Mouse (Mus musculus) heart, postnatal 36 days (tissue): Measurements from ENCODE around the gene Acot9. TPM values are rescaled to one million over a fixed set of nuclear protein-coding genes. Genes with fewer than 3 reads are reported as not detected.

Experiments used
- DNase-seq, 2 experiments: peaks; one replicate each; pipeline ENCODE4 v3.0.0; 2021 to 2022
- intact Hi-C: fragments of 180-260 bp; cut with DNase I; formaldehyde crosslinking; loops from one replicate; pipeline ENCODE4 v1.15.1; 2025
- total RNA-seq, 2 experiments: library from RNA; stranded (reverse); gene quantifications; 2 replicates each; pipeline ENCODE4 v1.2.3; 2021

Gene Acot9
- total RNA-seq = 10 to 100 TPM; 26.0 to 26.5 TPM

DNA sequence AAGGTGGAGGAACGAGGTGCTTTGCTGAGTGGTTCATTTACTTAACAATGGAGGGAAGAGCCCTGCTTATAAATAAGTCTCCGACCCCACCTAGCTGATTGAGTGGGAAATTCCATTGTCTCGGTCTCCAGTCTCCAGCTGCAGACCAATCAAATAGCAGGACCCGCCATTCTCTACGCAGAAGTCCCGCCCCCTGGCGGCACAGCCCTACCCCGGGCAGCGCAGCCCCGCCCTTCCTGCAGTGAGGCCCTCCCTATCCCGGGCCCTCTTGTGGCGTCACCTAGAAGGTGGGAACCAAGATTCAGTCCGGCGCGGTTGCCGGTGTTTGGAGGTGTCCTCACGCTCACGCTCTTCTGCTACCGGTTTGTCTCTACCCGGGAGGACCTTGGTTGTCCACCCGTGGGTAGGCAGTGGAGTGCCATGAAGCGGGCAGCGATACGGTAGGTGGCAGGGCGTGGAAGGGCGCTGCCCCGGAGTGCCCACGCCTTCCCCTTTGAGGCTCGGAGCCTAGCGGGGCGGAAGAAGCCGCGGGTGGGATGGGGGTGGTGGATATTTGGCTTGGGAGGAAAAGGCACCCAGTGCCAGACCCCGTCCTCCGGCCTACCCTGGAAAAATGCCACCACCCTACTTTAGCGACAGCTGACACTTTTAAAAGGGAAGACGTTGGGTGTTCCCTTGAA, at the start of gene Acot9:
Gene Acot9 (plus strand): TSS at position 209 of the 680 bp plus-strand sequence.
- peak; percentile 82 to 86 for DNase-seq
- intact Hi-C loops = loop anchor here (1.0 to 2.0 kb wide), 2 partner anchors 46 to 118 kb away; partner anchors contain the start of gene Sat1

DNA sequence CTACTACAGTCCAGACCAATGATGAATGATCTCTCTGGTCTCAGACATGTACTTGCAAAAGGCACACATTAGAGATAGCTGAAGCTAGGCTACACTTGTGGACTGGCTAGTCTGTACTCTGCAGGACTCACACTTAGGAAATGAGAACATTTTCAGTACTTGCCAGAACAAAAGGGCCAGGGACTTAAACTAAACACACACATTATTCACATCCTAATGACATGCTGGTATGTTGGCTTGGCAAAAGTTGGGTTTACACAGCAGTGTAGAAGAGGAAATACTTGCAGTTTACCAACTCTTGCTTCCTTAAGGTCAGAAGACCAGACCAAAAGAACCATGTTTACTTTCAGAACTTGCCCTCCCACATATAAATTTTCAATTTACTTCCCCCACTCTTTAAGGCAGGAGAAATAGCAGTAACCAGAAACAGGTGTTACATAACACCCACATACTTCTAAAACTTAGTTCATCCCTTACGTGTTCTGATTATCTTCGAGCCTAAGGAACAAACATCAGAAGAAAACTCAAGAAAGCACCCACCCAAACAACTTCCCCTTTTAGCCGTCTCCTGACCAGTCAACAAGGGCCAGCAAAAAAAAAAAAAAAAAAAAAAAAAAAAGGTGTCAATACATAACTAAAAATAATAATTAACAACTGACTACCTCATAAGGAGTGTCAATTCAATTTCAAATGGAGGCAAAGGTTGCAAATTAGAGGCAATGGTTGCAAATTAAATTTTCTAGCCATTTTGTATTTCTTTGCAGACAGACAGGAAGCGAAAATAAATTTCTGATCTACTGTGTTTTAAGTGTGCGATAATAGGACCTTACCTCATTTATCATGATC, 47.7 kb upstream of the Acot9 start:
- no peak for DNase-seq

DNA sequence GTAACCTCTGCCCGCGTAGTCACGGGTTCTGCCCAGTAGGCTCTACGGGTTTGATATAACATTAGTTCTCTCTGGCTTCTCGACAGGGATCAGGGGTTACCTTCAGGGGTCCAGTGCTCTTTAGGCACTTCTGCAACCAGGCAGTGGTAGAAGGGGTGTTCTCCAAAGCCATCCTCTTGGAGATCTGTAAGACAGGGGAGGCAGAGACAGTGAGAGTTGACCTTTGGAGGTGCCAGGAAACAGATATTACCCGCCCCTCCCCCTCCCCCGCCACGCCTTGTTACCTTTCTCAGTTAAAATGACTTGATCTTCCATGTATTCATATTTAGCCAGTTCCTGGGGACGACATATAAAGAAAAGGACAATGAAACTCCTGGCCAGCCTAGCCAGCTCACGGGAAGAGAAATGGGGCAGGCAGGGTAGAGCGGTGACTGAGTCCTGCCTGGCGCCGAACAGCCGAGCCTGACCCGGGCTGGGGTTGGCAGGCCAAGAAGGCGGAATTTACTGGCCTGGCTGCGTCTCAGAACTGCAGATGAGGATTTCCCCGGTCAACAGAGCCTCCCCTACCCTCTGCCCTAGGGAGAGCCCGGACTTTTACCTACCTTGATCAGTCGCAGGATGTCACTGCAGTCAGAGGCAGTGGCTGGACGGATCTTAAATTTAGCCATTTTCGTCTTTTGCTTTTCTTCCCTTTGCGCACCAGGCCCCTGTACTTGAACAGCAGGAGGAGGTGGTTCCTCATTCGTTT, 46.6 kb upstream of the Acot9 start:
- peak; percentile 27 to 45 for DNase-seq
- intact Hi-C loops = loop anchor here (1.0 to 5.0 kb wide), 3 partner anchors 47 to 122 kb away; partner anchors contain the start of gene Acot9

More for the DNA sequence above, 47.7 kb upstream of the Acot9 start:
- intact Hi-C loops = loop anchor here (5.0 kb wide), 1 partner anchor 123 kb away; no protein-coding TSS in a partner anchor

DNA sequence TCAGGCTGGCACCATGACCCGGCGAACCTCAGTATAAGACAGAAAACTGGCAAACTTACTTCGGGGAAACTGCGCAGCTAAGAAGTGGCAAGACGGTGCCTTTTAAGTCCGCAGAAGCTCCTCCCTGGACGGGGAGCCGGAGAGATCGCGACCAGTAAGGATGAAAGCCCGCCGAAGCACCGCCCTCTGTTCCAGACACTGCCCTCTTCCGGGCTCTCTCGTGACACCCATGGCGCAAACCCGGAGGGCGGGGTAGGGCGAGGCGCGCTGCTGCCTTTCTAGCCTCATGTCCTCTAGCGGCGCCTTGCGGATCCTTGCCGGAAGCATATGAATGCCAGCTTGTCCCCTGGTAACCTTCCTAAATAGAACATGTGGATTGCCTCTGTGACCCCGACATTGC, 46.0 kb upstream of the Acot9 start, which contains the start of gene Sat1:
Gene Sat1 (minus strand): TSS at position 179 of the 400 bp plus-strand sequence.
- intact Hi-C loops = loop anchor here (1.0 to 5.0 kb wide), 3 partner anchors 46 to 121 kb away; partner anchors contain the start of gene Acot9

DNA sequence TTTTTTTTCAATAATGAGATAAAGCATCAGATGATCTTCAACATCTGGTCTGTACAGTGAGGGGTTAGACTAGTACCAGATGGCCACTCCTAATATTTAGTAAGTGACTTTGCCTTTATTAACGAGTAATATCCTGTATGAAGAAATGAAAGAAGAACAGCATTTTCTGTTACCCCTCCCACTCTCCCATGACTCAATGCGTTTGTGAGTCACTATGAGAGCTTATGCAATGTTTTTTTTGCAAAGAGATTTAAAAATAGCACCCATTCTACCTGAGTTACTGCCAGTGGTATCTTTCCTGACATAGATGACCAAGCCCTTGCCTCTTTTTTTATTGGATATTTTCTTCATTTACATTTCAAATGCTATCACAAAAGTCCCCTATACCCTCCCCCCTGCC, 44.0 kb upstream of the Acot9 start:
- DNase-seq = no peak
- intact Hi-C loops = loop anchor here (5.0 kb wide), 1 partner anchor 119 kb away; no protein-coding TSS in a partner anchor

More for the DNA sequence above, 46.0 kb upstream of the Acot9 start, which contains the start of gene Sat1:
- DNase-seq = peak; percentile 84 to 86

DNA sequence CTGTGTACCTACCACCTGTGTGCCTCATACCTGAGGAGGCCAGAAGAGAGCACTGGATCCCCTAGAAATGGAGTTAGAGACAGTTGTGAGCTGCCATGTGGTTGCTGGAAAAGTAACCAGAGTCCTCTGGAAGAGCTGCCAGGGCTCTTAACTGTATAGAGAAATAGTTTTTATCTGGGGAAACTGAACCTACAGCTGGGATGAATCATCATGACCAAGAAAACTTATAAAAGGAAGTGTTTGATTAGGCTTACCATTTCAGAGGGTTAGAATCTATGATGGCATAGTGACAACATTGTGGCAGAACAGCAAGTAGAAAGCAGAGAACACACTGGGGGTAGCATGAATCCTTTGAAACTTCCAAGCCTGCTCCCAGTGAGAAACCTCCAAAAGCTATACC, 5.4 kb upstream of the Acot9 start:
- DNase-seq = no peak
- intact Hi-C loops = no loop called here

DNA sequence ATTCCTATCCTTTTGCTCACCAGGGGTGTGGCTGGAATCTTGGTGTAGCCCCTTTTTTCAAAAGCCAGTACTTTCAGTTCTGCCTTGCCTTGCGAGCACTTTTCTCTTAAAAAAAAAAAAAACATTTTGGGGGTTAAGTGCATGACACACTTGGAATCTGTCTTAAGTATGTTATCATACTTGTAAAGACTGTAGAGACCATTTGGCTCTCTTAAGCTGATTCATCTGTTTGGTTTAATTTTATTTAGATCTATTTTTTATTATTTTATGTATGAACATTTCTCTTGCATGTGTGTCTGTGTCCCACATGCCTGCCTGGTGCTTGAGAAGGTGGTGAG, 641 bp downstream of the Acot9 start:
- DNase-seq = no peak
- intact Hi-C loops = loop anchor here (1.0 to 2.0 kb wide), 2 partner anchors 47 to 118 kb away; partner anchors contain the start of gene Sat1

DNA sequence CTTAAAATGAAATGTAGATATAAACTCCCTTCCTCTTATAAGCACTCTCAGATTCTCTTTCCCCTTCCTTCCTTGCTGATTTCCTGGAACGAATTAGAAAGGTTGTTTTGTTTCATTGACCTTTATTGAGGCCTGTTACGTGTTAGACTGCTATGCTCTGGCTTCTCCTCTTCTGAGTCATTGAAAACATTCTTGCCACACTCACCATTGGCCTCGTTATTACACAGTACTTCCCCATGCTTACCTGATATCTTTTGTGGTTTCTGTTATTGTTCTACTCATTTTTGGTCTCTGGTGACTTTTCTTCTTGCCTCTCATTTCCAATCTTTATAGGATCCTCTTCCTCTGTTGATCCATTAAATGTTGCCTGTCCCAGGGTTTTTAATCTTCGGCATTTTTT, 16.2 kb downstream of the Acot9 start:
- DNase-seq = no peak
- intact Hi-C loops = no loop called here

DNA sequence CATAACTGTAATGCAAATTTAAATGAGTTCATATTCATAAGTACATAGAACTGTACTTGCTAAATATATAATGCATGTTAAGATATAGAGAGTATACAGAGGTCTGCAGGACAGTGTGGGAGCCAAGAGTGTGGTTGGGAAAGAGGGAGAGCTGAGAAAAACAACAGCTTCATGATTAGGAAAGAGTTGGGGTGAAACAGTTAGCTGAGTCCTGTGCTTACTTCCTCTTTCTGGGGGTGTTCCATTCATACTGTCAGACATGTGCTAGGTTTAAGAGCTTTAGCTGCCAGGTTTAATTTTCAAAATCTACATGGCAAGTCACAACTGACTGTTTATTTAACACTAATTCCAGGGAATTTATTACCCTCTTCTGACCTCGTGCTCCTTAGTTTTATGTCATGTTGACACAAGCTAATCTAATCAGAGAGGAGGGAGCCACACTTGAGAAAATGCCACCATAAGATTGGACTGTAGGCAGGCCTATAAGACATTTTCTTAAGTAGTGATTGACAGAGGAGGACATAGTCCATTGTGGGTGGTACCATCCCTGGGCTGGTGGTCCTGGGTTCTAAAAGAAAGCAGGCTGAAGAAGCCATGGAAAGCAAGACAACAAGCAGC, 18.3 kb downstream of the Acot9 start:
- intact Hi-C loops = no loop called here
- no peak for DNase-seq

DNA sequence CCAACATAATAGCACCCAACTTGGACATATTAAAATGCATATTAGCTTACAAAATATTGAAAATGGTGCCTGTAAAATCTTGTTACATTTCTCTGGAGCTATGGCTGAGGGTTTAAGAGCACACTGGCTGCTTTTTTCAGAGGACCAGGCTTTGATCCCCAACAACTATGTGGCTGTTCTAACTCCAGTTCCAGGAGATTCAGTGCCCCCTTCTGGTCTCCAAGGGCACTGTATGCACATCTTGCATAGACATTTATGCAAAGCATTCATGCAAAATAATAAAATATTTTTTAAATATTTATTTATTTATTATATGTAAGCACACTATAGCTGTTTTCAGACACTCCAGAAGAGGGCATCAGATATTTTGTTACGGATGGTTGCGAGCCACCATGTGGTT, 44.1 kb downstream of the Acot9 start:
- intact Hi-C loops = no loop called here
- no peak for DNase-seq

DNA sequence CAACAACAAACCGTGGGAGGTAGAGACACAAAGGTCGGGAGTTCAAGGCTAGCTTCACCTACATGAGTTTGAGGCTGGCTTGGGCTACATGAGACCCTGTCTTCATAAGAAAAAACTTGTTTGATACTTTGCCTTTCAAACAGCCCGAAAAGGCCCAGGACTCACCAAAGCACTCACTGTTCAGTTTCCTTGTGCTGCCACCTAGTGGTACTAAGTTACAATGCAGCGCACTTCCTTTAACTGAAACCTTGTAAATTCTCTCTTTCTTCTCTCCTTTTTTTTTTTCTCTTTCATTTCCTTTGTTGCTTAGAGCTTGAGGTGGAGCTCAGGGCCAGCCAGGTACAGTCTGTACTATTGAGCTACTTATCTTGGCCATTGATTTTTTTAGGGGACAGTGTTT, 55.8 kb downstream of the Acot9 start:
- intact Hi-C loops = loop anchor here (1.0 to 5.0 kb wide), 2 partner anchors 174 to 221 kb away; no protein-coding TSS in a partner anchor
- peak in 1 of 2 experiments; percentile 22 for DNase-seq

DNA sequence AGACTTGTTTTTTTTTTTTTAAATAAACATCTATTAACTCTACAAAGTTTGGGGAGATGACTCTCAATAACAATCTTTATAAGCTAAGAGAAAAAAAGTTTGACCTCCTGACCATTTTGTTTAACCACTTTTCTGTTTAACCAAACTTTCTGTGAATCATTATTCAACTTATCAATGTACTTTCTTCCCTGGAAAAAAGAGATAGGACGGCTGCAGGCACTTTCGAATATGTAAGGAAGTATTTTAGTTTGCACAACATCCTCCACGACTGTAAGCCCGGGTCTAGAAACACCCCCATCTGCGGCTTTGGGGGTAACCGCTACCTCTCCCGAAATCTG, 75.3 kb downstream of the Acot9 start:
- DNase-seq = no peak
- intact Hi-C loops = loop anchor here (5.0 kb wide), 1 partner anchor 120 kb away; the partner anchor contains the start of gene Sat1

DNA sequence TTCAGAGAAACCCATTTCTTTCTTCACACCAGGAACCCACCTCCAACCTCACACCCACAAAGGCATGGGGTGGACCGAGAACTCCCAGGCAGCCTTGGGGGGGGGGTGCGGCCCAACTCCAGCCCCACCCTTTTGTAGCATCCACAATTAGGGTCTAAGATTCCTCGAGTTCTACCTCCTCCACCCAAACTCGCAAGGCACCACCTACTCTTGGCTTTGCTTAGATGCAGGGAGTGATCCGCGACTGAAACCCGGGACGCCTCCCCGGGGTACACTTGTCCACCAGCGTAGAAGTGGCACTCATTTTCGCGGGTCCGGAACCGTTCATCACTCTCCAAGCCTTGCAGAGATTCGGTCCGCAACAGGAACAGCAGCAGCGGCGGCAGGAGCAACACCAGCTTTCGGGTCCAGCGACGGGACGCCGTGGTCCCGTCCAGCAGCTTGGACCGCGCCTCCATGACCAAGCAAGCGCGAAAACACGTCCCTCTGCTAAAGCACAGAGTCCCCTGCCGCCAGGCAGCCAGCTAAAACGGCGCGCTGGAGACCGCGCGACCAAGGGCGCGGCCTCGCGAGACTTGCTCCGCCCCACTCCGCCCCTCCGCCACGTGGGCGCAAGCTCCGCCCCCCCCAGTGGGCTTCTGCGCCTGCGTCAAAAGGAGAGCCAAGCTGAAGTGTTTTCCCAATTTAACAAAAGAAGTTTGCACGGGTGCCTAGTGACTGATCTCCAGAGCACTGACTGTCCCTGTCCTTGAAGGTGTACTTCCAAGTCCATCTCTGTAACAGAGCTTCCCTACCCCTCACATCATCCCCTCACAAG, 75.9 kb downstream of the Acot9 start:
- DNase-seq = peak; percentile 83 to 85
- intact Hi-C loops = loop anchor here (5.0 kb wide), 1 partner anchor 121 kb away; the partner anchor contains the start of gene Sat1

DNA sequence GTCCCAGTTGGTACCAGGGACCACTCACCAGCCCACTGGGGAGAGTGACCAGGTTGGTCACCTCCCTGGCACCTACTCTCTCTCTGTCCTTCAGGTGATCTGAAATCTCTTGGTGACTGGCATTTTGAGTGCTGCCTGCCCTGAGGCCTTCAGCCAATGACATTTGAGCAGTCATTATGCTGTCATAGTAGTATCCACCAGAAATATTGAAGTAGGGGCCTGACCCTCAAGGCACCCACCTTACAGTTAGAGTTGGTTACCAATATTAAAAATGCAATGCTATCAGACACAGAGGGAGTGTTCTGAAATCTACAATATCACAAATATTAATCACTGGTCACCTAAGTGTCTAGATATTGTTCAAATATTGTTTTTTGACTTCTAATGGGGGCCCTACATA, 78.4 kb downstream of the Acot9 start, which contains the start of gene Prdx4:
Gene Prdx4 (minus strand): TSS at position 101 of the 400 bp plus-strand sequence.
- DNase-seq = no peak
- intact Hi-C loops = no loop called here

DNA sequence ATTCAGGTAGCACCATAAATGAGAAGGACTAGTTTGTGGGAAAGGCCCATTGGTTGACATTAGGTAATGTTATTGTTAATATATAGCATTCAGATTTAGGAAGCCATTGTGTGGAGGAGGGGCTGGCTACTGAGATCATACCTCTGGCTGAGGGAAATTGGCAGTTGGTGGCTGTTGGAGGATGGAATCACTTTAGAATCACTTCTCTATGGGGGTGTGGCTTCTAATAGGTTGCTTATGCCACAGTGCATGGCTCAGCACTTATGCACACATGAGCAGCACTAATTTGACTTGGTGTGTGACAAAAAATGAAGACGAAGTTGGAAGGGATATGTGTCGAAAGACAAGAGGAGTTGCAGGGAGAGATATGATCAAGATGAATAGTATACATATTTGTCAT, 84.0 kb downstream of the Acot9 start:
- intact Hi-C loops = no loop called here
- no peak for DNase-seq
